Mouse (Mus musculus) layer of hippocampus, adult 8-10 months (tissue): ENCODE results near the gene Pf4. TPM values are rescaled to one million over a fixed set of nuclear protein-coding genes. Genes with fewer than 3 reads are reported as not detected.

Experiments
- DNase-seq, 2 experiments: peaks; one replicate each; pipeline ENCODE4 v3.0.0; 2022; ENCODE audit warnings: low spot score in 2 of 2
- total RNA-seq, 4 experiments: library from RNA; stranded (reverse); gene quantifications; 2 replicates each; pipeline ENCODE4 v1.2.4; 2022

Gene Pf4
- total RNA-seq: 1 to 10 TPM; 2.8 to 3.1 (median 2.9) TPM

- no peak for DNase-seq
These were observed at the start of gene Pf4 for GRCm38 (mm10) chr5:90771880-90772653. Gene Pf4 (plus strand): TSS chr5:90772435.

- no peak for DNase-seq
These were observed 49.6 kb upstream of the Pf4 start for GRCm38 (mm10) chr5:90722656-90723055.

- DNase-seq: no peak
These were observed 44.0 kb upstream of the Pf4 start for GRCm38 (mm10) chr5:90728254-90728653.

GRCm38 (mm10) chr5:90731480-90731879 lies 40.8 kb upstream of the Pf4 start:
- no peak for DNase-seq

GRCm38 (mm10) chr5:90742029-90742428 lies 30.2 kb upstream of the Pf4 start:
- no peak for DNase-seq

- no peak for DNase-seq
These were observed 18.3 kb upstream of the Pf4 start for GRCm38 (mm10) chr5:90753934-90754333.

- DNase-seq: no peak
These were observed 14.1 kb upstream of the Pf4 start for GRCm38 (mm10) chr5:90758020-90758605.

- no peak for DNase-seq
These were observed 12.9 kb upstream of the Pf4 start, which contains the start of gene Cxcl5 for GRCm38 (mm10) chr5:90759077-90760065. Gene Cxcl5 (plus strand): TSS chr5:90759360.

- no peak for DNase-seq
These were observed 11.9 kb upstream of the Pf4 start for GRCm38 (mm10) chr5:90760303-90760702.

- no peak for DNase-seq
These were observed 11.4 kb upstream of the Pf4 start for GRCm38 (mm10) chr5:90760844-90761243.

- DNase-seq: no peak
These were observed 10.4 kb upstream of the Pf4 start for GRCm38 (mm10) chr5:90761834-90762233.

- DNase-seq: no peak
These were observed 8.1 kb upstream of the Pf4 start for GRCm38 (mm10) chr5:90763912-90764665.

GRCm38 (mm10) chr5:90765821-90766606 lies 6.2 kb upstream of the Pf4 start:
- DNase-seq: no peak

- DNase-seq: no peak
These were observed 4.0 kb upstream of the Pf4 start, which contains the start of gene Ppbp for GRCm38 (mm10) chr5:90768218-90768617. Gene Ppbp (plus strand): TSS chr5:90768518.

GRCm38 (mm10) chr5:90771369-90771768 lies 866 bp upstream of the Pf4 start:
- no peak for DNase-seq

GRCm38 (mm10) chr5:90775562-90775961 lies 3.3 kb downstream of the Pf4 start:
- DNase-seq: no peak

GRCm38 (mm10) chr5:90777621-90778020 lies 5.4 kb downstream of the Pf4 start:
- no peak for DNase-seq

- no peak for DNase-seq
These were observed 6.6 kb downstream of the Pf4 start for GRCm38 (mm10) chr5:90778856-90779255.

- no peak for DNase-seq
These were observed 11.5 kb downstream of the Pf4 start for GRCm38 (mm10) chr5:90783697-90784096.
